Mouse (Mus musculus) midbrain, embryonic 16.5 days (tissue): ENCODE measurements at regions not wholly inside any gene's neighbourhood (a gene's known extent, or its start where the extent isn't known, plus 50 kb on each side); places are given as distances from the start of the nearest gene placed in this dataset.

Source experiments
- ATAC-seq: fragments of 200-750 bp; cut with Nextera tagmentation; 2 replicates; pipeline ENCODE4 v1.8.0; 2017; ENCODE audit warnings: moderate TSS enrichment
- H3K27ac ChIP-seq: fragments of 300-500 bp; sonication (generic); 2 replicates; pipeline ENCODE4 v1.5.1; 2014; ENCODE audit warnings: mild to moderate bottlenecking, low read length, mixed read lengths
- H3K27me3 ChIP-seq: fragments of 300-500 bp; sonication (generic); 2 replicates; pipeline ENCODE4 v1.6.1; 2014; ENCODE audit warnings: low read depth, low read length, mixed read lengths; ENCODE audit not compliant: control insufficient read depth, insufficient read depth
- H3K36me3 ChIP-seq: fragments of 300-500 bp; sonication (generic); 2 replicates; pipeline ENCODE4 v1.6.1; 2014; ENCODE audit warnings: mild to moderate bottlenecking, low read length, moderate library complexity, mixed read lengths; ENCODE audit not compliant: control insufficient read depth, insufficient read depth
- H3K4me1 ChIP-seq: fragments of 300-500 bp; sonication (generic); 2 replicates; pipeline ENCODE4 v1.6.1; 2014; ENCODE audit warnings: mild to moderate bottlenecking, low read length, mixed read lengths; ENCODE audit not compliant: control insufficient read depth, insufficient read depth
- H3K4me2 ChIP-seq: fragments of 300-500 bp; sonication (generic); 2 replicates; pipeline ENCODE4 v1.6.1; 2014; ENCODE audit warnings: mild to moderate bottlenecking, low read length, mixed read lengths
- H3K4me3 ChIP-seq: fragments of 300-500 bp; sonication (generic); 2 replicates; pipeline ENCODE4 v1.5.1; 2014; ENCODE audit warnings: low read depth, mild to moderate bottlenecking, low read length, moderate library complexity, mixed read lengths
- H3K9ac ChIP-seq: fragments of 300-500 bp; sonication (generic); 2 replicates; pipeline ENCODE4 v1.6.1; 2014; ENCODE audit warnings: low read depth, low read length, mixed read lengths
- H3K9me3 ChIP-seq: fragments of 300-500 bp; sonication (generic); replicated peaks from 2 replicates; pipeline ENCODE4 v1.6.1; 2014; ENCODE audit warnings: mild to moderate bottlenecking, low read length, mixed read lengths; ENCODE audit not compliant: control insufficient read depth, poor library complexity, severe bottlenecking
- WGBS: fragments of 180-500 bp; shearing (Covaris S2); extraction: QIAGEN DNeasy Blood & Tissue Kit; methylation state at CpG from one replicate; pipeline ENCODE4 v1.1.7; 2014; 5-methylcytosine and 5-hydroxymethylcytosine counted together

GRCm38 (mm10) chr5:41939736-41940135, 95.6 kb upstream of the Bod1l start:
- H3K27me3 ChIP-seq: no peaks in the 10 kb centered on the region
- H3K27ac ChIP-seq: no peak overlapping the region
- H3K9me3 ChIP-seq: no peaks in the 10 kb centered on the region
- H3K4me1 ChIP-seq: no peaks in the 10 kb centered on the region; the same call in 1 of the 2 replicates
- no peak overlapping the region for H3K9ac ChIP-seq
- ATAC-seq: no peak
- 49% methylated on average over 4 of the region's 4 CpGs for WGBS
- no peak overlapping the region for H3K4me3 ChIP-seq
- no peaks in the 10 kb centered on the region for H3K36me3 ChIP-seq
- no peak overlapping the region for H3K4me2 ChIP-seq

GRCm38 (mm10) chr5:41910053-41910452, 65.9 kb upstream of the Bod1l start:
- Histone ChIP-seq H3K36me3 (no peaks in the 10 kb centered on the region), H3K27ac (no peak overlapping the region), H3K4me3 (no peak overlapping the region), H3K9me3 (no peaks in the 10 kb centered on the region), H3K4me1 (no peaks in the 10 kb centered on the region), H3K27me3 (no peaks in the 10 kb centered on the region), H3K4me2 (no peak overlapping the region), H3K9ac (no peak overlapping the region)
- WGBS: 83% methylated on average over 5 of the region's 5 CpGs
- no peak for ATAC-seq

GRCm38 (mm10) chr5:41907749-41908148, 63.6 kb upstream of the Bod1l start:
- Histone ChIP-seq H3K4me3 (no peak overlapping the region), H3K9me3 (no peaks in the 10 kb centered on the region), H3K4me1 (no peaks in the 10 kb centered on the region), H3K36me3 (no peaks in the 10 kb centered on the region), H3K27me3 (no peaks in the 10 kb centered on the region), H3K9ac (no peak overlapping the region), H3K4me2 (no peak overlapping the region), H3K27ac (no peak overlapping the region)
- 77% methylated on average over 1 of the region's 1 CpGs for WGBS
- no peak for ATAC-seq

- no peak overlapping the region for H3K27ac ChIP-seq
- H3K4me3 ChIP-seq: no peak overlapping the region
- ATAC-seq: no peak
- H3K9ac ChIP-seq: no peak overlapping the region
- no peak overlapping the region for H3K4me2 ChIP-seq
- 82% methylated on average over 1 of the region's 1 CpGs for WGBS
- no peaks in the 10 kb centered on the region for H3K36me3 ChIP-seq
- H3K27me3 ChIP-seq: no peaks in the 10 kb centered on the region
- no peaks in the 10 kb centered on the region for H3K9me3 ChIP-seq
- H3K4me1 ChIP-seq: no peaks in the 10 kb centered on the region
Measured at GRCm38 (mm10) chr5:41904512-41904911, 60.4 kb upstream of the Bod1l start.

- H3K36me3 ChIP-seq: no peaks in the 10 kb centered on the region
- H3K27me3 ChIP-seq: no peaks in the 10 kb centered on the region
- H3K4me3 ChIP-seq: no peak overlapping the region
- H3K4me2 ChIP-seq: no peak overlapping the region
- WGBS: 74% methylated on average over 2 of the region's 2 CpGs
- H3K9me3 ChIP-seq: no peaks in the 10 kb centered on the region
- H3K4me1 ChIP-seq: no peaks in the 10 kb centered on the region
- ATAC-seq: no peak
- H3K9ac ChIP-seq: no peak overlapping the region
- H3K27ac ChIP-seq: no peak overlapping the region
Measured at GRCm38 (mm10) chr5:41899237-41899636, 55.1 kb upstream of the Bod1l start.

GRCm38 (mm10) chr5:41898748-41899147, 54.6 kb upstream of the Bod1l start:
- Histone ChIP-seq H3K4me2 (no peak overlapping the region), H3K4me1 (no peaks in the 10 kb centered on the region), H3K27me3 (no peaks in the 10 kb centered on the region), H3K27ac (no peak overlapping the region), H3K9ac (no peak overlapping the region), H3K36me3 (no peaks in the 10 kb centered on the region), H3K9me3 (no peaks in the 10 kb centered on the region), H3K4me3 (no peak overlapping the region)
- ATAC-seq: no peak
- 67% methylated on average over 1 of the region's 1 CpGs for WGBS
